Mouse (Mus musculus): ENCODE results near the gene Dcbld2.
"Not testable (repeated sequence)": the region's sequence is repeated elsewhere in the genome, so short reads cannot be mapped to it uniquely, and the experiment has no call there.

The Dcbld2 gene

DNA sequence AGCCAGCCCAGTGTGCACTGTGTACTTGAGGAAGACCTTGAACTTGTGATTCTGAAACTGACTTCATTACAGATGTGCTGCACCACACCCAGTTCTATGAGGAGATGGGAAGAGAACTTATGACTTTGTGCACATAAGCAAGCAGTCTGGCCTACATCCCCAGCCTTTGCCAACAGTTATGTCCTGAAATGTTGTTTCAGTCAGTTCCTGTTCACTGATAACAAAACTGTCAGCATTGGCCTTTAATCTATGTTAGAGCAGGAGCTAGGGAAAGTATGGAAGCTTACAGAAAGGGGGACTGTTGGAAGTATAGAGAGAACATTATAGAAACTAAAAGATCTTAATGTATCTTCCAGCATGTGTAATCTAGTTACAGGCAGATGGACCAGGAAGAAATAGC, 45.6 kb downstream of the Dcbld2 start:
- Histone ChIP-seq H3K9me3 (ENCODE audit: low read length) (no peaks in the 10 kb centered on the region), H3K4me1 (replicated peaks; ENCODE audit: low read depth, low read length) (no peaks in the 10 kb centered on the region), H3K4me3 (replicated peaks; ENCODE audit: low read length) (no peak overlapping the region), H3K27me3 (ENCODE audit: insufficient read depth, low read length) (no peaks in the 10 kb centered on the region), H3K36me3 (ENCODE audit: insufficient read depth, low read length) (peaks cover 68% of the 10 kb centered on the region)
- TF ChIP-seq POU5F1 (IDR thresholded peaks at IDR 0.05; ENCODE audit: borderline replicate concordance, low read length) (no peak), CTCF (conservative IDR thresholded peaks at IDR 0.05; ENCODE audit: low read length) (no peak), NANOG (IDR thresholded peaks at IDR 0.05; ENCODE audit: borderline replicate concordance, low read length) (no peak)

DNA sequence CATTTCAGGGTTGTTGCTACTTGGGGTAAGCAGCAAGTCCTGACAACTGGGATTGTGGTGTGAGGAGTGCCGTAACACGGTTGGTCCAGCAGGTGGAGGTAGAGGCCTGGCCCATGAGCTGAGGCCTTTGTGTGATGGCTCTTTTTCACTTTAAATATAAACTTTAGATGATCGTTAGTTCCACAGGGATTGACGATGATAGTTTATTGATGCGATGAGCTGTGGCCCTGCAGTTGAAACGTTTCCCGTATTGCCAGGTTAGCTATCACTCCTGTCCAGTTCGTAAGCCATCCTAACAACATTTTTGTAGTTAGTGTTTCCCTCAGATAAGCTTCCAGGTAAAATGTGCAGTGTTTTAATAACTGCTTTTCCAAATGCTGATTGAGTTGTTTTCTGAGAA, 46.4 kb downstream of the Dcbld2 start:
- Histone ChIP-seq H3K4me1 (replicated peaks; ENCODE audit: low read depth, low read length) (no peaks in the 10 kb centered on the region), H3K4me3 (replicated peaks; ENCODE audit: low read length) (no peak overlapping the region), H3K36me3 (ENCODE audit: insufficient read depth, low read length) (peaks cover 68% of the 10 kb centered on the region), H3K9me3 (ENCODE audit: low read length) (no peaks in the 10 kb centered on the region), H3K27me3 (ENCODE audit: insufficient read depth, low read length) (no peaks in the 10 kb centered on the region)
- TF ChIP-seq CTCF (conservative IDR thresholded peaks at IDR 0.05; ENCODE audit: low read length) (peak; percentile 75), NANOG (IDR thresholded peaks at IDR 0.05; ENCODE audit: borderline replicate concordance, low read length) (no peak)

DNA sequence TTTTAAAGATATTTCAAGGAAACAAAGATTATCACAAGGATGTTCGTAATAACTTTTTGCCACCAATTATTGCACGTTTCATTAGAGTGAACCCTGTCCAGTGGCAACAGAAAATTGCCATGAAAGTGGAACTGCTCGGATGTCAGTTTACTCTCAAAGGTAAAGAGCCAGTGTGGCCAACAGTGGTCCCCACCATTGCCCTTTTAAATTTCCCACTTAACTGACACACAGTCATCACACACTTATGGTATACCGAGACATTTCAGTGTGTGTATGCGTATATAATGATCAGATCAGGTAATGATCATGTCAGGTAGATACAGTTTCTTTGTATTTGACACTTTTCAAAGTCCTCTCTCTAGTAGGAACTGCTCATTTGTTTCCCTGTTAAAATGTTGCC, 46.9 kb downstream of the Dcbld2 start:
- H3K27me3 ChIP-seq (ENCODE audit: insufficient read depth, low read length) = no peaks in the 10 kb centered on the region
- H3K36me3 ChIP-seq (ENCODE audit: insufficient read depth, low read length) = peaks cover 67% of the 10 kb centered on the region
- TF ChIP-seq NANOG (IDR thresholded peaks at IDR 0.05; ENCODE audit: borderline replicate concordance, low read length) (no peak), CTCF (conservative IDR thresholded peaks at IDR 0.05; ENCODE audit: low read length) (no peak), POU5F1 (IDR thresholded peaks at IDR 0.05; ENCODE audit: borderline replicate concordance, low read length) (no peak)

DNA sequence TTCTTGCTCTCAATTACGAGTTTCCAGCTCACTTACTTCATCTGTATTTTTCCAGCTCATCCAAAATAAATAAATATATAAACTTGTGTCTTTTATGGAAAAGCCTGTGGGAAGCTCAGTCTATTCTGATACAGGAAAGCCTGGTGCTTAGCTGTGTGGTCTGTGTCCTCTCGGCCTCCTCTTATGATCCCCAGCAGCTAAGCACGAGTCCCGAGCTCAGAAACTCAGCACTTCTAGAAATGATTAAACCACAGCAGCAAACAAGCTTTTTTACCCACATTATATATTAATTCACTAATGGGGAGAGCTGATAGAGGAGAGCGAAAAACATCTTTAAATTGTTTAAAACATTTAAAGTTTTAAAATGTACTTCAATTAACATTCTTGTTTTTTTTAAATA, 48.2 kb downstream of the Dcbld2 start:
- no peak for TF ChIP-seq POU5F1 (IDR thresholded peaks at IDR 0.05; ENCODE audit: borderline replicate concordance, low read length)
- no peak for TF ChIP-seq CTCF (conservative IDR thresholded peaks at IDR 0.05; ENCODE audit: low read length)
- no peak for TF ChIP-seq NANOG (IDR thresholded peaks at IDR 0.05; ENCODE audit: borderline replicate concordance, low read length)
- peaks cover 70% of the 10 kb centered on the region for H3K36me3 ChIP-seq (ENCODE audit: insufficient read depth, low read length)

More for the DNA sequence above, 46.9 kb downstream of the Dcbld2 start:
- H3K4me3 ChIP-seq (replicated peaks; ENCODE audit: low read length) = no peak overlapping the region
- H3K4me1 ChIP-seq (replicated peaks; ENCODE audit: low read depth, low read length) = no peaks in the 10 kb centered on the region
- no peaks in the 10 kb centered on the region for H3K9me3 ChIP-seq (ENCODE audit: low read length)

DNA sequence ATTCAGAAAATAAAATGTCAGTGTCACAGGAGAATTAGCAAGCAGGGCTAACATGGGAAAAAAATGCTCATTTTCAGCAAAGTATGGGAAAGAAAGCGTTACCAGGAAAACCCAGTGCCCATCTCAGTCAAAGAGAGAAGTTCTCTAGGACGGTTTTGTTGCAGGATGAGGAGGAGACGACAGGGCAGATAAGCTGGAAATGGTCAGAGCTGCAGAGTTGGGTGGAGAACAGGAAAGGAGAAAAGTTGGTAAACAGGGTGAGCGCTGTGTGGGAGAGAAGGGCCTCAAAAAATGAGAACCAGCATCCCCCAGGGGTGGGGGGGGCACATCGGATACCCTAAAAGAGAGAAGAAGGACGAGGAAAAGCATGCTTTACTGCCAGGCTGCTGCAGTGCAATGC, 48.7 kb downstream of the Dcbld2 start:
- TF ChIP-seq CTCF (conservative IDR thresholded peaks at IDR 0.05; ENCODE audit: low read length) = no peak
- no peak for TF ChIP-seq NANOG (IDR thresholded peaks at IDR 0.05; ENCODE audit: borderline replicate concordance, low read length)
- no peak for TF ChIP-seq POU5F1 (IDR thresholded peaks at IDR 0.05; ENCODE audit: borderline replicate concordance, low read length)
- Histone ChIP-seq H3K9me3 (ENCODE audit: low read length) (no peaks in the 10 kb centered on the region), H3K36me3 (ENCODE audit: insufficient read depth, low read length) (peaks cover 65% of the 10 kb centered on the region), H3K4me3 (replicated peaks; ENCODE audit: low read length) (no peak overlapping the region), H3K4me1 (replicated peaks; ENCODE audit: low read depth, low read length) (no peaks in the 10 kb centered on the region), H3K27me3 (ENCODE audit: insufficient read depth, low read length) (no peaks in the 10 kb centered on the region)

More for the DNA sequence above, 48.2 kb downstream of the Dcbld2 start:
- H3K9me3 ChIP-seq (ENCODE audit: low read length) = no peaks in the 10 kb centered on the region
- H3K27me3 ChIP-seq (ENCODE audit: insufficient read depth, low read length) = no peaks in the 10 kb centered on the region
- H3K4me1 ChIP-seq (replicated peaks; ENCODE audit: low read depth, low read length) = no peaks in the 10 kb centered on the region
- no peak overlapping the region for H3K4me3 ChIP-seq (replicated peaks; ENCODE audit: low read length)

DNA sequence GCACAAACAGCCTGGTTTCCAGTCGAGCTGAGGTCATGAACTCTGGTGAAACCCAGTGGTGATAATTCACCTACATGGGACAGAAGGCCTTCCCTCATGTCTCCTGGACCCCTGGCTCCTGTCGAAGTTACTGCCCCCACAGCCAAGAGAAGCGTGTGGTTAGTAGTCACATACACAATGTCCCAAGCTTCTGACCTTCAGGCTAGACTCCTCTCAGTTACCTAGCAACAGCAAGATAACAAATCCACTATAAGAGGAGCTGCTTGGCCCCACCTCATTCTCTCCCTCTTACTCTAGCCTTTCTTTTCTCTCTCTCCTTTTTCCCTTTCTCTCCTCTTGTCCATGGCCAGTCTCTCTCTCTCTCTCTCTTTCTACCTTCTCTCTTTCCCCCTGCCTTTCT, 51.7 kb downstream of the Dcbld2 start:
- peaks cover 69% of the 10 kb centered on the region for H3K36me3 ChIP-seq (ENCODE audit: insufficient read depth, low read length)
- H3K27me3 ChIP-seq (ENCODE audit: insufficient read depth, low read length); H3K4me1 ChIP-seq (replicated peaks; ENCODE audit: low read depth, low read length); H3K9me3 ChIP-seq (ENCODE audit: low read length); H3K4me3 ChIP-seq (replicated peaks; ENCODE audit: low read length): not testable (repeated sequence)

DNA sequence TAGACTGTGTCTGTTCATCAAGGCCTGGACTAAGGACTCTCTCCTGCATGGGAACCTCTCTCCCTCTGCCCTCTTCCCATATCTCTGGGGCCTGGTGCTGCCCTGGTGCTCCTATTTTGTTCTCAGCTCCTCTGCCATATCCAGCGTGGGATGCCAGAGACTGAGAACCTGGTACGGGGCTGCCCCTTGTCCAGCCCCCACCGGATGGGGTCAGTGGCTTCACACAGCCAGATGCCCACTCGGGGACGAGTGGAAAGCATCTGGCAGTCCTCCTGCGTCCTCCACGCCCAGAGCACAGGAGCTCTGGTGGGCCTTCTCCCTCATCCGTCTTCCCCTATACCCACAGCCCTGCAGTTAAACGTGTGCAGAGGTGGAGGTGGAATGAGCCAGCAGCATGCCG, 52.1 kb downstream of the Dcbld2 start:
- Histone ChIP-seq H3K4me3 (replicated peaks; ENCODE audit: low read length) (no peak overlapping the region), H3K27me3 (ENCODE audit: insufficient read depth, low read length) (no peaks in the 10 kb centered on the region), H3K4me1 (replicated peaks; ENCODE audit: low read depth, low read length) (no peaks in the 10 kb centered on the region), H3K9me3 (ENCODE audit: low read length) (no peaks in the 10 kb centered on the region), H3K36me3 (ENCODE audit: insufficient read depth, low read length) (peaks cover 70% of the 10 kb centered on the region)
- no peak for TF ChIP-seq CTCF (conservative IDR thresholded peaks at IDR 0.05; ENCODE audit: low read length)
- TF ChIP-seq POU5F1 (IDR thresholded peaks at IDR 0.05; ENCODE audit: borderline replicate concordance, low read length) = no peak
- TF ChIP-seq NANOG (IDR thresholded peaks at IDR 0.05; ENCODE audit: borderline replicate concordance, low read length) = no peak

DNA sequence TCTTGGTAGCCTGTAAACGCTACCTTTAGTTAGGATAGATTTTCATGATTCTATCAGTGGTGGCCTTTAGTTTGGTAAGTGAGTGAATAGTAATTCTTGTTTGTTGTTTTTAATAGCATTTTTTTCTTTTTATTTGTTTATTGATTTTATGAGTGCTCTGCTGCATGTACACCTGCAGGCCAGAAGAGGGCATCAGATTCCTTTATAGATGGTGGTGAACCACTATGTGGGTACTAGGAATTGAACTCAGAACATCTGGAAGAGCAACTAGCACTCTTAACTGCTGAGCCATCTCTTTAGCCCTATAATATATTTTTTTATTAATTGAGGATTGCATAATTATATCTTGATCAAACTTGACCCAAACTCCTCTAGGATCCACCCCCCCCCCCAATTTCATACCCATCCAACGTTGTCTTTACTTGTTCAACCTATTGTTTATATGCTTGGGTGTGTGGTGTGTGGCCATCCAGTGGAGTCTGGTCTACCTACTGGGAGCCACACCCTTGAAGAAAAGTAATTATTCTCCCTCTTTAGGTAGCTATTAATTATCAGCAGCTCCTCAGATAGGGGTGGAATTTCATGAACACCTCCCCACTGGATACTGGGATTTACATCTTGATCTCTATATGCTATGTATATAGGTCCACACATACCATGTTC, 53.7 kb downstream of the Dcbld2 start:
- peaks cover 75% of the 10 kb centered on the region for H3K36me3 ChIP-seq (ENCODE audit: insufficient read depth, low read length)
- TF ChIP-seq NANOG (IDR thresholded peaks at IDR 0.05; ENCODE audit: borderline replicate concordance, low read length) = no peak
- TF ChIP-seq CTCF (conservative IDR thresholded peaks at IDR 0.05; ENCODE audit: low read length) = peak; percentile 40; the same call in 1 of the 2 replicates
- TF ChIP-seq POU5F1 (IDR thresholded peaks at IDR 0.05; ENCODE audit: borderline replicate concordance, low read length) = no peak
- H3K27me3 ChIP-seq (ENCODE audit: insufficient read depth, low read length) = no peaks in the 10 kb centered on the region
- no peak overlapping the region for H3K4me3 ChIP-seq (replicated peaks; ENCODE audit: low read length)
- no peaks in the 10 kb centered on the region for H3K9me3 ChIP-seq (ENCODE audit: low read length)
- H3K4me1 ChIP-seq (replicated peaks; ENCODE audit: low read depth, low read length) = peaks cover 3% of the 10 kb centered on the region; the same call in 1 of the 2 replicates

DNA sequence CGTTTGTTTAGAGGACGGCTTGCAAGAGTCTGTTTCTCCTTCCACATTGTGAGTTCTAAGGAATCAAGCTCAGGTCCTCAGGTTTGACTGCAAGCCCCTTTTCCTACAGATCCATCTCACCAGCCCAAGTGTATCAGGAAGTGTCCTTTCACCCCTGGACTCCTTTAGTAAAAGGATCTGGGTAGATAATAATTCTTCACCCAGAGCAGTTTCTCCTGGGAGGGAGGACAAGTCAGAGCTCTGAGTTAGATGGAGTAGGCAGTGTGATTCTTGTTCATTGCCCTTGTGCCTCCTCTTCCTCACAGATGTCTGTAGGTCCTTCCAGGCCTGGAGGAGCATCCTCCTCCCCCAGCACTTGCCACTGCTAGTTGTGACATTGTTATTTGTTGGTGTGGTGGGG, 54.3 kb downstream of the Dcbld2 start:
- H3K4me3 ChIP-seq (replicated peaks; ENCODE audit: low read length) = no peak overlapping the region
- peaks cover 5% of the 10 kb centered on the region; the same call in 1 of the 2 replicates for H3K4me1 ChIP-seq (replicated peaks; ENCODE audit: low read depth, low read length)
- no peaks in the 10 kb centered on the region for H3K9me3 ChIP-seq (ENCODE audit: low read length)
- TF ChIP-seq NANOG (IDR thresholded peaks at IDR 0.05; ENCODE audit: borderline replicate concordance, low read length) (no peak), POU5F1 (IDR thresholded peaks at IDR 0.05; ENCODE audit: borderline replicate concordance, low read length) (no peak), CTCF (conservative IDR thresholded peaks at IDR 0.05; ENCODE audit: low read length) (no peak)
- H3K27me3 ChIP-seq (ENCODE audit: insufficient read depth, low read length) = no peaks in the 10 kb centered on the region
- H3K36me3 ChIP-seq (ENCODE audit: insufficient read depth, low read length) = peaks cover 75% of the 10 kb centered on the region

Measured in E14TG2a.4 (cell line).